Mouse (Mus musculus) frontal cortex, adult (tissue): ENCODE data around the gene Zswim2.
"Not testable (repeated sequence)": the region's sequence is repeated elsewhere in the genome, so short reads cannot be mapped to it uniquely, and the experiment has no call there.

Experiments
- ATAC-seq: cut with Nextera tagmentation; 2 replicates; pipeline ENCODE4 v1.9.2; 2017; ENCODE audit warnings: mild to moderate bottlenecking, moderate library complexity, mixed read lengths; ENCODE audit not compliant: low TSS enrichment

The Zswim2 gene

GRCm38 (mm10) chr2:83940931-83941361, at the start of gene Zswim2:
Zswim2 (minus strand) TSS chr2:83941228.
- peak; percentile 100 for ATAC-seq

GRCm38 (mm10) chr2:83990253-83990652, 49.2 kb upstream of the Zswim2 start, which contains the start of gene Gm13691:
Gm13691 (plus strand) TSS chr2:83990553.
- not testable (repeated sequence) for ATAC-seq

DNA sequence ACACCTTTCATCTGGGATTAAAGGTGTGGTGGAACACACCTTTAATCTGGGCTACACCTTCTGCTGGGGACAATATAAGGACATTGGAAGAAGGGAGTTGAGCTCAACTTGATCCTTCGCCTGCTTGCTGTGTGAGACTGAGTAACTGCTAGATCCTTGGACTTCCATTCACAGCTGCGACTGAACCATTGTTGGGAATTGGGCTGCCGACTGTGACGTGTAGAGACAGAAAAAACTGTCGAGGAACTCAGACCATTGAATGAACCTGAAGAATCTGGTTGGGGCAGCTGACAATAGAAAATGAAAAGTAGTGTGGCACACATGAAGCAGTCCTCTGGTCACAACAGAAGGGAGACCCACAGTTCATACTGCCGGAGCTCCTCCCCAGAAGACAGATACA, 43.4 kb upstream of the Zswim2 start, which contains the start of gene Gm13697:
Gm13697 (plus strand) TSS at position 301 of the 400 bp plus-strand sequence.
- ATAC-seq = not testable (repeated sequence)

DNA sequence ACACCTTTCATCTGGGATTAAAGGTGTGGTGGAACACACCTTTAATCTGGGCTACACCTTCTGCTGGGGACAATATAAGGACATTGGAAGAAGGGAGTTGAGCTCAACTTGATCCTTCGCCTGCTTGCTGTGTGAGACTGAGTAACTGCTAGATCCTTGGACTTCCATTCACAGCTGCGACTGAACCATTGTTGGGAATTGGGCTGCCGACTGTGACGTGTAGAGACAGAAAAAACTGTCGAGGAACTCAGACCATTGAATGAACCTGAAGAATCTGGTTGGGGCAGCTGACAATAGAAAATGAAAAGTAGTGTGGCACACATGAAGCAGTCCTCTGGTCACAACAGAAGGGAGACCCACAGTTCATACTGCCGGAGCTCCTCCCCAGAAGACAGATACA, 37.6 kb upstream of the Zswim2 start, which contains the start of gene Gm13694:
Gm13694 (plus strand) TSS at position 301 of the 400 bp plus-strand sequence.
- not testable (repeated sequence) for ATAC-seq

GRCm38 (mm10) chr2:83972823-83973222, 31.8 kb upstream of the Zswim2 start, which contains the start of gene Gm13696:
Gm13696 (plus strand) TSS chr2:83973123.
- not testable (repeated sequence) for ATAC-seq

GRCm38 (mm10) chr2:83967013-83967412, 26.0 kb upstream of the Zswim2 start, which contains the start of gene Gm13695:
Gm13695 (plus strand) TSS chr2:83967313.
- ATAC-seq = not testable (repeated sequence)

GRCm38 (mm10) chr2:83961203-83961602, 20.2 kb upstream of the Zswim2 start, which contains the start of gene Gm13693:
Gm13693 (plus strand) TSS chr2:83961503.
- ATAC-seq = not testable (repeated sequence)

DNA sequence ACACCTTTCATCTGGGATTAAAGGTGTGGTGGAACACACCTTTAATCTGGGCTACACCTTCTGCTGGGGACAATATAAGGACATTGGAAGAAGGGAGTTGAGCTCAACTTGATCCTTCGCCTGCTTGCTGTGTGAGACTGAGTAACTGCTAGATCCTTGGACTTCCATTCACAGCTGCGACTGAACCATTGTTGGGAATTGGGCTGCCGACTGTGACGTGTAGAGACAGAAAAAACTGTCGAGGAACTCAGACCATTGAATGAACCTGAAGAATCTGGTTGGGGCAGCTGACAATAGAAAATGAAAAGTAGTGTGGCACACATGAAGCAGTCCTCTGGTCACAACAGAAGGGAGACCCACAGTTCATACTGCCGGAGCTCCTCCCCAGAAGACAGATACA, 14.4 kb upstream of the Zswim2 start, which contains the start of gene Gm13698:
Gm13698 (plus strand) TSS at position 301 of the 400 bp plus-strand sequence.
- not testable (repeated sequence) for ATAC-seq

DNA sequence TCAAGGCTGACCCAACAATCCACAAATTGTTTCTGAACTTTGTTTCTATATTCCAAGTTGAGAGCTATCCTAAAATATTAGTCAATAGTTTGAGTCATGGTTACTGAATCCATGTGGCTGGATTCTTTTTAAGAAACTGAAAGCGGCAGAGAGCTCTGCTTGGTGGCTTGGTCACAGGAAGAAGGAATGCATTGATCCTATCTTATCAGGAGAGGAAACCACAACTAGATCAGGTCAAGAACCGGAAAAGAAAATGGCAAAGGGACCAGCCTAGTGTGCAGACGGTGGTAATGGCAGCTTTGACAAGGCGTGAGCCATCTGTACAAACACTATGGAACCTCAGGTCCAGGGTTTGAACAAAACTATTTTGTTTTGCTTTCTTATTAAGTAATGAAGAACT, 764 bp upstream of the Zswim2 start:
- no peak for ATAC-seq

- ATAC-seq = no peak
Observed at GRCm38 (mm10) chr2:83941378-83941777, 350 bp upstream of the Zswim2 start.

DNA sequence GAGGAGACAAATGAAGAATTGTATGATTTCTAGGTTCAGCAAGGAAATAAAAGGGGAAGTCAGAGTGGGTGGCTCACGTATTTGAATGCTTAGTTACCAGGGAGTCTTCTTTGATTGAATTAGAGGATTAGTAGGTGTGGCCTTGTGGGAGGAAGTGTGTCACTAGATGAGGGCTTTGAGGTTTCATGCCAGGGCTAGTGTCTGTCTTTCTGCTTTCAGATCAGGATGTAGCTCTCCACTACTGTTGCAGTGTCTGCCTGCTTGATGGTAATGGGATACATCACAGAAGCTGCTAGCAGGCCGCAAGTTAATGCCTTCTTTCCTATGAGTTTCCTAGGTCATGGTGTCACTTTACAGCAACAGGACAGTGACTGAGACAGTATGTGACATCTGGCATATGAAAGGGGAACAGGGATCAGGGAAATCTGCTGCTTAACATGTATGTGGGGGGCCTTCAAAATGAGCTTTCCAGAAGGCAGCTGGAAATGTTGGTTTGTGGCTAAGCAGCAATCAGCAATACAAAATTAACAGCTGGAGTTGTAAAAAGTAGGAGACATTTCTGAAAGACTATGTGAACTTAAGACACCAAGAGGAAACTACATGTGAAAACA, 11.4 kb downstream of the Zswim2 start:
- ATAC-seq = no peak

GRCm38 (mm10) chr2:83901896-83902540, 39.0 kb downstream of the Zswim2 start:
- ATAC-seq = no peak

DNA sequence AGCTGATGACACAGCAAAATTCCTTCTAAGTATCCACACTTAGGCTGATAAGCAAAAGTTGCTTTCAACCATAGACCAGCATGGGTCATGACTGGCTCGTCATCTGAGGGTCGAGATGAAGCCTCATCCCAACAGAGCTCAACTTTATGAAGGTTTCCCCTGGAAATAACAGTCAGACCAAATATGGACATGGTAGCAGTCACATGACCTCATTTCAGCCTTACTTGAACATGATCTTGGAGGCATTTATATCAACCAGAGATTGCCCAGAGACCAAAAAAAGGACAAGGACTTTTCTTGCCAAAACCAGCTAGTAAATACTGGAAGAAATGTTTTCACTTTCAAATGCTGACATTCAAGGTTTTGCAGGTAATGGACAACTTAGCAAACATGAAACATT, 47.3 kb downstream of the Zswim2 start:
- no peak for ATAC-seq

- ATAC-seq = peak; percentile 81
Observed at GRCm38 (mm10) chr2:83883850-83884420, 57.1 kb downstream of the Zswim2 start.
